Mouse (Mus musculus) stomach, embryonic 16.5 days (tissue): ENCODE data around the gene Coasy. TPM values are rescaled to one million over a fixed set of nuclear protein-coding genes. Genes with fewer than 3 reads are reported as not detected.

Source experiments
- ATAC-seq: fragments of 200-750 bp; cut with Nextera tagmentation; 2 replicates; pipeline ENCODE4 v1.8.0; 2017; ENCODE audit warnings: moderate number of reproducible peaks, moderate TSS enrichment; ENCODE audit not compliant: insufficient read depth, low FRiP score
- H3K27ac ChIP-seq: fragments of 300-500 bp; sonication (generic); 2 replicates; pipeline ENCODE4 v1.5.1; 2014; ENCODE audit warnings: low read length
- H3K27me3 ChIP-seq: fragments of 300-500 bp; sonication (generic); 2 replicates; pipeline ENCODE4 v1.6.1; 2014; ENCODE audit warnings: low read length, control low read depth, mixed read lengths; ENCODE audit not compliant: control insufficient read depth, insufficient read depth
- H3K36me3 ChIP-seq: fragments of 300-500 bp; sonication (generic); 2 replicates; pipeline ENCODE4 v1.6.1; 2014; ENCODE audit warnings: low read length; ENCODE audit not compliant: control insufficient read depth, insufficient read depth
- H3K4me1 ChIP-seq: fragments of 300-500 bp; sonication (generic); 2 replicates; pipeline ENCODE4 v1.6.1; 2014; ENCODE audit warnings: low read length, control low read depth, mixed read lengths; ENCODE audit not compliant: control insufficient read depth, insufficient read depth
- H3K4me2 ChIP-seq: fragments of 300-500 bp; sonication (generic); 2 replicates; pipeline ENCODE4 v1.6.1; 2014; ENCODE audit warnings: low read depth, low read length, mixed read lengths
- H3K4me3 ChIP-seq: fragments of 300-500 bp; sonication (generic); replicated peaks from 2 replicates; pipeline ENCODE4 v1.5.1; 2014; ENCODE audit warnings: mild to moderate bottlenecking, low read length
- H3K9ac ChIP-seq: fragments of 300-500 bp; sonication (generic); 2 replicates; pipeline ENCODE4 v1.6.1; 2014; ENCODE audit warnings: low read length
- H3K9me3 ChIP-seq: fragments of 300-500 bp; sonication (generic); replicated peaks from 2 replicates; pipeline ENCODE4 v1.6.1; 2016; ENCODE audit warnings: low read length, control low read depth; ENCODE audit not compliant: control insufficient read depth
- WGBS: fragments of 180-500 bp; shearing (Covaris S2); extraction: QIAGEN DNeasy Blood & Tissue Kit; methylation state at CpG from one replicate; pipeline ENCODE4 v1.1.7; 2014; 5-methylcytosine and 5-hydroxymethylcytosine counted together
- polyA plus RNA-seq: library from polyadenylated mRNA; unstranded; fragments of >200 nt; fragmentation: Nextera tagmentation; extraction: Ambion mirVana; gene quantifications from 2 replicates; pipeline ENCODE4 v1.2.1, GENCODE M21; 2015

Gene Coasy
- polyA plus RNA-seq, 1 experiment from 2014 or later, result 38.9 TPM

DNA sequence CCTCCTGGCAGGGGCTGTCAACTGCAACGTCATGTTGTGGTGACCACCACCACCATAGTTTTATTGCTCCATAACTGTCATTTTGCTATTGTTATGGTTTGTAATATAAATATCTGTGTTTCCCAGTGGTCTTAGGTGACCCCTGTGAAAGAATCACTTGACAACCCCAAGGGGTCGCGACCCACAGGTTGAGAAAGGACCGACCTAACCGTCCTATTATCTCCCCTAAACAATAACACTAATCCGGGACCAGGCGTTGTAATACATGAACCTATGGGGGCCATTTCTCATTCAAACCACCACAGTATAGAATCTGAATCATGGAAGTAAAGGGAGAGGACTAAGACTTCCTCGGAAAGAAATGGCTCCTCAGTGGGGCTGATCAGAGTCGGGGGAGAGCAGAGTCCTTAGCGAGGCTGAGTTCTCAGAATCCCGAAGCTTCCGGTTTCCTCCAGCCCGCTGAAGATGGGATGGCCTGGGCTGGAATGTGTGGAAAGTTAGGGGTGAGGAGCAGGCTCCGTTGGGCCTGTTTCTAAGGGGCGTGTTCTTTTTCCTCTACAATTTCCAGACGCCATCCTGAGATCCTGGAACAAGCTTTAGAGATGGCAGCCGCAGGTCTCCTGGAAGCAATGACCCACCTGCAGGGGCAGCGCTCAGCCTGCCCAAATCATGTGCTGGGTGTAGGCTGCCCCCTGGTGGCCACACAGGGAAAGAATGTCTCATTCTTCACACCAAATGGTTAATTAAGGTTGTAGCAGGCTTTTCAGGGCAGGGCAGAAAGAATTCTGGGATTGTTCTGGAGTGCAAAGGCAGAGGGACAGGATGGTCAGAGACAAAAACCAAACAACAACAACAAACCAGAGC, 15.6 kb upstream of the Coasy start:
- H3K4me1 ChIP-seq, result peaks cover 53% of the 10 kb centered on the region
- H3K9ac ChIP-seq, result peak overlapping the region; percentile 59
- peak overlapping the region; percentile 25; the same call in 1 of the 2 replicates for H3K4me3 ChIP-seq
- no peaks in the 10 kb centered on the region for H3K9me3 ChIP-seq
- H3K27ac ChIP-seq, result peak overlapping the region; percentile 81
- H3K36me3 ChIP-seq, result no peaks in the 10 kb centered on the region
- ATAC-seq, result no peak
- WGBS, result 20% methylated on average over 18 of the region's 18 CpGs
- peak overlapping the region; percentile 54 for H3K4me2 ChIP-seq
- no peaks in the 10 kb centered on the region for H3K27me3 ChIP-seq

DNA sequence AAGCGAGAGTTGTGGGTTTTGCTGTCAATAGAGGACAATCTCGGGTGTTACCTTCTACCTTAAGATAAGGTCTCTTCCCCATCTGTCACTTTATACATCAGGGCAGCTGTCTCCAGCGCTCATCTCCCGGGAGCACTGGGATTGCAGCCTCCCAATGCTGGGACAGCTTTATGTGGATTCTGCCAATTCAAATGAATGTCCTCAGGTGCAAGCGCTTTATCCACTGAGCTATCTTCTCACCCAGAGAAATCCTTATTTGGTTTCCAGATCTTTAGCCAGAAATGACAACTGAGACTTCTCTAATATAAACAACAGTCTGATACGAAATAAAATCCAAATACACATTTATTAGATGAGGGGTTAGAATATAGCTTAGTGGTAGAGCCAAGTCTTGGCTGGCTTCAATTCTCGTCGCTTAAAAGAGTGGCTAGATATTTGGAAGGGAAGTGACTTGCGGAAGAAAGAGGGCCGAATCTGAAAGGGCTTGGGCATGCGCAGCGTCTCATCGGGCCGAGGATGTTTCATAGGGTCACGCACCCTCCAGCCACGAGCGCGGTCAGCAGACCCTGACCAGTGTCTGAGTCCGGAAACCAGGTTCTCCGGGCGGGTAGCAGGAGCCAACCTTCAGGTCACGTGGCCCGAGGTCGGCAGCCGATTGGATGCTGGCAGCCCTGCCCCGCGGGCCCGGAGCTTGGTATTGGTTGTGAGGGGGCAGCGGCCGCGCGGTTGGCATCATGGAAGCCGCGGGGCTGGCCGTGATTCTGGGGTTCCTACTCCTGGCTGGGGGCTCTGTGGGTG, 12.8 kb upstream of the Coasy start, which contains the start of gene Naglu:
Gene Naglu, plus strand, starts transcription at position 622 of the 798 bp plus-strand sequence.
- 3% methylated on average over 35 of the region's 35 CpGs for WGBS
- H3K27ac ChIP-seq, result no peak within 1 kb of the TSS
- peak within 1 kb of the TSS; percentile 94 for H3K4me2 ChIP-seq
- no peaks in the 10 kb centered on the region for H3K9me3 ChIP-seq
- H3K4me3 ChIP-seq, result peak within 1 kb of the TSS; percentile 77
- ATAC-seq, result peak; percentile 87
- peaks cover 25% of the 10 kb centered on the region for H3K4me1 ChIP-seq
- H3K9ac ChIP-seq, result peak within 1 kb of the TSS; percentile 82
- H3K36me3 ChIP-seq, result no peaks in the 10 kb centered on the region
- H3K27me3 ChIP-seq, result no peaks in the 10 kb centered on the region

DNA sequence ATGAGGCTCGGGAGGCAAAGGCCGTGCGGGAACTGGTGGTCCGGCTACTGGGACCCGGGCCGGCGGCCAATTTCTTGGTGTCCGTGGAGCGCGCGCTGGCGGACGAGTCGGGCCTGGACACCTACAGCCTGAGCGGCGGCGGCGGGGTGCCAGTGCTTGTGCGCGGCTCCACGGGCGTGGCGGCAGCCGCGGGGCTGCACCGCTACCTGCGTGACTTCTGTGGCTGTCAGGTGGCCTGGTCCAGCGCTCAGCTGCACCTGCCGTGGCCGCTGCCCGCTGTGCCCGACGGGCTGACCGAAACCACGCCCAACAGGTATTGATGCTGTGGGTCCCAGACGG, 12.2 kb upstream of the Coasy start:
- no peaks in the 10 kb centered on the region for H3K36me3 ChIP-seq
- ATAC-seq, result peak; percentile 48
- no peaks in the 10 kb centered on the region for H3K9me3 ChIP-seq
- WGBS, result under 1% methylated on average over 36 of the region's 36 CpGs
- H3K4me1 ChIP-seq, result peaks cover 24% of the 10 kb centered on the region
- peak overlapping the region; percentile 94 for H3K4me2 ChIP-seq
- no peak overlapping the region for H3K27ac ChIP-seq
- peak overlapping the region; percentile 82 for H3K9ac ChIP-seq
- no peaks in the 10 kb centered on the region for H3K27me3 ChIP-seq
- peak overlapping the region; percentile 77 for H3K4me3 ChIP-seq

DNA sequence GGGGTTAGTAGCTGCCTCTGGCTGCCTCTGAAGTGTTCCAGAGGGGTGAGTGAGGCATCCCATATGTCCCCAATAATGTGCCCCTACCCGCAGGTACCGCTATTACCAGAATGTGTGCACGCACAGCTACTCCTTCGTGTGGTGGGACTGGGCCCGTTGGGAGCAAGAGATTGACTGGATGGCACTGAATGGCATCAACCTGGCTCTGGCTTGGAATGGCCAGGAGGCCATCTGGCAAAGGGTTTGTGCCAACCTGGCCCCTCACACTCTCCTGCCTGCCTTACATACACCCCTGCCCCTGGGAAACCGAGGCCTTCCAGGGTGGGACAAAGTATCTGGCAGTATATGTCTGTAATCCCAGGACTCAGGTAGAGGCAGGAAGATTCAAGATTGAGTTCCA, 11.4 kb upstream of the Coasy start:
- peak overlapping the region; percentile 94; the same call in 1 of the 2 replicates for H3K4me2 ChIP-seq
- peaks cover 23% of the 10 kb centered on the region for H3K4me1 ChIP-seq
- no peaks in the 10 kb centered on the region for H3K27me3 ChIP-seq
- H3K4me3 ChIP-seq, result no peak overlapping the region
- no peak for ATAC-seq
- no peak overlapping the region for H3K27ac ChIP-seq
- H3K9ac ChIP-seq, result peak overlapping the region; percentile 82; the same call in 1 of the 2 replicates
- WGBS, result 65% methylated on average over 6 of the region's 6 CpGs
- no peaks in the 10 kb centered on the region for H3K9me3 ChIP-seq
- H3K36me3 ChIP-seq, result no peaks in the 10 kb centered on the region

DNA sequence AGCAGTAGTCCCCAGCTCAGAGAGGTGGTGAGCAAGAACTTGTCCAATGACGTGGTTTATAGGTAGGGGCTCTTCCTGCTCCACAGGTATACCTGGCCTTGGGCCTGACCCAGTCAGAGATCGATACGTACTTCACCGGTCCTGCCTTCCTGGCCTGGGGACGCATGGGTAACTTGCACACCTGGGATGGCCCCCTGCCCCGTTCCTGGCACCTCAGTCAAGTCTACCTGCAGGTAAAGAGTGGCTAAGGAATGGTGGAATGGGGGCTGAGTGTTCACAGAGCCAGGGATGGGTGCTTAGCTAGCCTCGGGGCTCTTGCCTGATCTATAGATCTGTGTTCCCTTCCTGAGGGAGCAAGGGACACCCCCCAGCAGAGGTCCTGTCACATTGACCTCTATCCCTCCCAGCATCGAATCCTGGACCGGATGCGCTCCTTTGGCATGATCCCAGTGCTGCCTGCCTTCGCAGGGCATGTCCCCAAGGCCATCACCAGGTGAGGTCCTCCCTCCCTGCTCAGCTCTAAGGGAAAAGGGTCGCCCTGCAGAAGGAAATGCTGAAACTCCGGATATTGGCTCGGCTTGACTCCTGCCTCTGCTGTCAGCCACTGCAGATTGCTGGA, 10.4 kb upstream of the Coasy start:
- Histone ChIP-seq H3K4me1 (peaks cover 13% of the 10 kb centered on the region; the same call in 1 of the 2 replicates), H3K9ac (no peak overlapping the region; the same call in 1 of the 2 replicates), H3K36me3 (no peaks in the 10 kb centered on the region), H3K9me3 (no peaks in the 10 kb centered on the region), H3K27ac (no peak overlapping the region), H3K4me2 (no peak overlapping the region), H3K4me3 (no peak overlapping the region), H3K27me3 (no peaks in the 10 kb centered on the region)
- ATAC-seq, result no peak
- 73% methylated on average over 14 of the region's 14 CpGs for WGBS

DNA sequence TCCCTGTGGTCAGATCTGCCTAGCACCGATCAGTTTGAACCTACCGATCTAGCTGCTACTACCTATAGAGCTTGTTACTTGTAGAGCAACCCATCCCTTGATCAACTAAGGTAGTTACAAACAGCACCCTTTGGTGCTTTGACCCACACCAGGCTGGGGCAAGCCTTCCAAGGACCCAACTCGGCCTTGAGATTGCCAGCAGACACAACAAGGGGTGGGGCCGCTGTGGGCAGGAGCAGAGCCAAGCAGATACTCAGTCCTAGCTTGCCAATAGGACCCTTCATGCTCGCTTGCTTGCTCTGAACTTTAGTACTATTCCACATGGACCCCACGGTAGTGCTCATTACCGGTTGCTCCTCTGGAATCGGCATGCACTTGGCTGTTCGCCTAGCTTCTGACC, 4.2 kb upstream of the Coasy start, which contains the start of gene Hsd17b1:
Gene Hsd17b1, plus strand, starts transcription at position 291 of the 400 bp plus-strand sequence.
- Histone ChIP-seq H3K36me3 (no peaks in the 10 kb centered on the region), H3K4me1 (peaks cover 16% of the 10 kb centered on the region), H3K9me3 (no peaks in the 10 kb centered on the region), H3K4me2 (no peak within 1 kb of the TSS), H3K27ac (no peak within 1 kb of the TSS), H3K27me3 (peaks cover 33% of the 10 kb centered on the region), H3K4me3 (no peak within 1 kb of the TSS), H3K9ac (no peak within 1 kb of the TSS)
- no peak for ATAC-seq
- 75% methylated on average over 9 of the region's 9 CpGs for WGBS

DNA sequence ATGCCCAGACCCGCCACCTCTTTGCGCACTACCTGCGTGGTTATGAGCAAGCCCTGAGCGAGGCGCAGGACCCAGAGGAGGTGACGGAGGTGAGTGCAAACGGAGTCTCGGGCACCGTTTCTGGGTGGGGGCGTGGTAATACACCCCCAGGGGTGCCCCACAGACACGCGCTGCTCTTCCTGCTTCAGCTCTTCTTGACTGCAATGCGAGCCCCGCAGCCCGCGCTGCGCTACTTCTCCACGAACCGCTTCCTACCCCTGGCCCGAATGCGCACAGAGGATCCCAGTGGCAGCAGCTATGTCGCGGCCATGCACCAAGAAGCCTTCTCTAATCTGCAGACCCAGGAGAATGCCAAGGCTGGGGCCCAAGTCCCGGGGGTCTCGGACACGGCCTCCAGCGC, 2.6 kb upstream of the Coasy start:
- WGBS, result 5% methylated on average over 27 of the region's 27 CpGs
- H3K4me1 ChIP-seq, result peaks cover 22% of the 10 kb centered on the region
- no peak for ATAC-seq
- peaks cover 33% of the 10 kb centered on the region for H3K27me3 ChIP-seq
- H3K36me3 ChIP-seq, result no peaks in the 10 kb centered on the region
- no peaks in the 10 kb centered on the region for H3K9me3 ChIP-seq
- 0 out of 2 replicates have a peak overlapping the region, but pooled peaks have one; percentile 8 for H3K9ac ChIP-seq
- H3K27ac ChIP-seq, result no peak overlapping the region
- H3K4me2 ChIP-seq, result peak overlapping the region; percentile 21
- 0 out of 2 replicates have a peak overlapping the region, but pooled peaks have one; percentile 14 for H3K4me3 ChIP-seq

DNA sequence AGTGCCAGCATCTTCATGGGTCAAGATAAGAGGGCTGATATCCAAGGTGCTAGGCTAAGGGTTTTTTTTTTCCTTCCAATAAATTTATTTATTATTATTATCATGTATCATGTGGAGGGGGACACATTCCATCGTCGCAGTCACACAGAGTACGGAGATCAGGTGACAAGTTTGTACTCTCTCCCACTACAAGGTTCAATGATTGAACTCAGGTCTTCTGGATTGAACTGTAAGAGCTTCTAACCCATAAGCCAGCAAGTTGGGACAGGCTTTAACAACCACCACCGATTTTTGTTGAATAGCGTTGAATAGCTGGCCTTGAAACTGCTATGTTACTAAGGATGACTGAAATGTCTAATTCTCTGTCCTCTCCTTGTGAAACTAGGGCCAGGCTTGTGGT, 1.9 kb upstream of the Coasy start:
- H3K4me1 ChIP-seq, result peaks cover 22% of the 10 kb centered on the region
- no peak overlapping the region for H3K4me3 ChIP-seq
- no peaks in the 10 kb centered on the region for H3K9me3 ChIP-seq
- no peak overlapping the region for H3K9ac ChIP-seq
- H3K36me3 ChIP-seq, result no peaks in the 10 kb centered on the region
- peaks cover 33% of the 10 kb centered on the region for H3K27me3 ChIP-seq
- no peak for ATAC-seq
- no peak overlapping the region for H3K4me2 ChIP-seq
- 60% methylated on average over 5 of the region's 5 CpGs for WGBS
- no peak overlapping the region for H3K27ac ChIP-seq
